Mouse (Mus musculus): ENCODE measurements at regions not wholly inside any gene's neighbourhood (a gene's known extent, or its start where the extent isn't known, plus 50 kb on each side); places are given as distances from the start of the nearest gene placed in this dataset.

DNA sequence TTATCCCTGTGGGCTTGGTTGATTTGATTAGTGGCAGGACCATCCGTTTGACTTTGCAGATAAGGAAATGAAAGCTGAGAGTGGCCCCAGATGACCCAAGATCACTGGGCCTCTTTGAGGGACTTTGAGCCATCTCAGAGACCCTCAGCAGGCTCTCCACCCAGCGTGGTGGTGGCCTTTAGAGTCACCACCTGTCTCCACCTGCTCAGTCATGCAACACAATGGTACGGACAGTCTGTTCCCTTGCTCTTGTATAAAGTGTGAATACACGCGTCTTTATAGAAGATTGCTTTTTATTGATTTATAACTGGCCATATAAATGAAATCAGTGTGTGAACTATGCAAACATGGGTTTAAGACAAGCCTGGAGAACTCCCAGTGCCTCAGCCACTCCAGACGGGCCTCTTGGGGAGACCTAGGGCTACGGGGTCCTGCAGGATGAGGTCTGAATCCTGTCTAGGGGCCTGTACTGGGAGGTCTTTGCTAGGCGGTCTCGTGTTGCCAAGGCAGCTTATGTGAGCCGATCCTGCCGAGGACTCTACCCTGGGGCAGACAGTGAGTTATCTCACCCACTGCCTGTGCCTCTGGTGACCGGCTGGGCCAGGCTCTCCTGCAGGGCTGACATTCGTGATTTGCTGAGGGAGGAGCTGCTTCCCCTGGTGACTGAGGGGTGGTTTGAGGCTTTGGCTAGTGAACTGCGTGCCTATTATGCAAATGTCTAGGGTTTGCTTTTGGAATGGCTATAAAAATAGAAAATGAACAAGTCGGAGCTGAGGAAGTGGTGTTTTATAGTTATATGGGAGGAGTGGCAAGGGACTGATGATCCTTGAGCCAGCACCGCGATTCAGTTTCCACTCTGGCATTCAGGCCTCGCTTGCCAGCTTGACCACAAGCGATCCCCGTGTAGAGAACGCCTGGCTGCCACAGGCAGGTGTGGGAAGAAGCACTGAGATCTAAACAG is 176.5 kb downstream of the Fam43a start:
- DNase-seq: no peak

DNA sequence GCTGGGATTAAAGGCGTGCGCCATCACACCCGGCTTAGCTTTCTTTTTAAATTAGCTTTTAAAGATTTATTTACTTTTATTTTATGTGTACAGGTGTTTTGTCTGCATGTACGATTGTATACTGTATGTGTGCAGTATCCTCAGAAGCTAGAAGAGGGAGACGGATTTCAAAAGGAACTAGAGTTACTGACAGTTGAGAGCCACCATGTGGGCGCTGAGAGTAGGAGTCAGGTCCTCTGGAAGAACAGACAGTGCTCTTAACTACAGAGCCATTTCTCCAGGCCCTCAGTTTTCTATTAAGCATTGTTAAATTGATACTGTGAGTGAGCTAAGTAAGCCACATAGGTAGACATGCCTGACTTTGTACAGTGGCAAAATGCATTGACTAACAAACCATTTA is 177.9 kb downstream of the Fam43a start:
- no peak for DNase-seq

DNA sequence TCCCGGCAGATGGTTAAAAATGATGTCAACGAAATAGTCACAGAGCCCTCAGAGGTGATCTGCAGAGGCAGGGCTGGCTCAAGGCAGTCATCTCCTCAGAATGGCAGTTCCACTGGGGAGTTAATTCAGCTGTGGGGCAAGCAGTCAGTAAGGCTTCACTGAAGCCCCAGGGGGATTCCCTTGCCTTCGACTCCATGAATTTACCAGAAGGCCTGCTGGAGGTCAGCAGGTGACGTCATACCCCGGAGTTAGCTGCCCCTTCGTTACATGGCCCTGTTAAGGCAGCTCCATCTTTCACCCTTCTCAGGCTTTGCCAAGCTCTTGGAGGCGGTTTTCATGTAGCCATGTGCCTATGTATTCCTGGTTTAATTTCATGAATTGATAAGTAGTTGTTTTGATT is 178.6 kb downstream of the Fam43a start:
- DNase-seq: no peak

DNA sequence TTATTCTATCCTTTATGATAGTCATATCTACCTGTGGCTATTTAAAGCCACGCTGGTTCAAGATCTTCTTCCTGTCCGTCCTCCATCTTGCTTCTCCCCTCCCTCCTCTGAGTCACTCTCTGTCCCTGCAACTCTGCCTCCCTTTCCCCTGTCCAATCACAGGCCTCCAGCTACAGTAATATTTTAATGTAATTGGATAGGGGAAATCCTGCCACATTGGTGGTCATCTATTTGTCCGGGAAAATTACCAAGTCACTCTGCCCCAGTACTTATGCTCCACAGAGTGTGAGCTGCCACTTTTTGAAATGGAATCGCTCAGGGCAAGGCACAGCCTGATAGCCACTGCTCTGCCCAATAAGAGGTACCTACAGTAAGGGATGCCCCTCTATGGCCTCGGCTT is 179.4 kb downstream of the Fam43a start:
- DNase-seq: no peak

DNA sequence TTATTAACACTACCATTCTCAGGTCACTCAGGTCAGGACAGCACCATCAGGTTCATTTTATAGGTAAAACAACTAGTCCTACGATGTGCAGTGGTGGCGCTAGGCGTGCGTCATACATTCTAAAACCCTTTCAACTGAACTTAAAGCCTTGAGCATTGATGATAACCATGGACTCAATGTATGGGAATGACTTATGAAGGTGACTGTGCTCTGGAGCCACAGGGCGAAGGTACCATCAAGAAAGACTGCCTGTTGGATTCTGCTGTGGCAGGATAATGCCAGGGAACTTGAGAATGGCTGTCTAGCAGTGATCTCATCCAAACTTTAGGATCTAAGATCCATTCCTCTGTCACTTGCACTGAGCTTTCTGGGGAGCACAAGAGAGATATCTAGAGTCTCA is 184.7 kb downstream of the Fam43a start:
- DNase-seq: no peak

DNA sequence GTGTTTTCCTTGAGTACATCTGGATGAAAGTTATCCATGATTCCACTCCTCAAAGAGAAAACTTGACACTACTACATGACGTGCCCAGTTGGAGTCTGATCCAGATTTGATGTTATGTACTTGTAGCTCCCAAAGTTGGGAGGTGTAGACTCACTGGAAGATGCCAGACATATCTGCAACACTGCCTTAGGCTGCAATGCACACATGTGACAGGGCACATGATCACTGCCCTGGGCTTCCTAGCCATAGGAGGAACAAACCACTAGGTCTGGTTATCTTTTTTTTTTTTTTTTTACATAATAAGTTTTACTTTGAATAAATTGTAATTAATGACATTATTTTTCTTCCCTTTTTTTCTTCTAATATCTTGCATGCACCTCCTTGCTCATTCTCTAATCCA is 185.4 kb downstream of the Fam43a start:
- DNase-seq: no peak

DNA sequence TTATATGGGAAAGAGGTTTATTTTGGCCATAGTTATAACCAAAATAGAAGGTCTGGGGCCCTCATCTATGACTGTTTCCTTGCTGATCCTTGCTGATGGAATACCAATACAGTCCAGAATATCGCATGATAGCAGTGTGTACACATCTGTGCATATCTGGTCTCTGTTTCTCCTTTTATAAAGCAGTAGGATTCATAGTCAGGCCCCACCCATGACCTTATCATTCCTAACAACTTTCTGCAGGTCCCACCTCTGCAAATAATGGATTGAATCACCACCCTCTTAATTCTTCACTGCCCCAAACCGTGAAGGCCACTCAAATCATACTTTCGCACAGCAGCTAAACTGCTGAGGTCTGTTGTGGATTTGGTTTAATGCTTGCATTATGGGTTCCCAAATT is 186.5 kb downstream of the Fam43a start:
- DNase-seq: no peak

DNA sequence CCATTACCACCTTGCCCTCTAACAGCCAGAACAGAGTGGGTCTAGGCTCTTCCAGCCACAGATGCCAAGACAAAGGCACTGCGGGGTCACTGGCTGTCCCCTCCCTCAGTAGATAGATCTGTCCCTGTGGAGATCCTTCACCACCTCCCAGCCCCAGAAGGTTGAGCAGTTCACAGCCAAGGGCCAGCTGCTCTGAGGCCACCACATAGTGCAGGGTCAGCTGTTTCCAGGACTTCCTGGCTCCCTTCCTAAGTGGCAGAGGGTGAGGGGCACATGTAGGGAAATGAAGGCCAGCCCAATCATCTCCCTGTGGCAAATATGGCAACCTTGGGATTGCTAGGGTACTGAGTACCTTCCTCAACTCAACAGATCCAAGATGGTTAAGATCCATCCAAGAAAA is 187.8 kb downstream of the Fam43a start:
- no peak for DNase-seq

DNA sequence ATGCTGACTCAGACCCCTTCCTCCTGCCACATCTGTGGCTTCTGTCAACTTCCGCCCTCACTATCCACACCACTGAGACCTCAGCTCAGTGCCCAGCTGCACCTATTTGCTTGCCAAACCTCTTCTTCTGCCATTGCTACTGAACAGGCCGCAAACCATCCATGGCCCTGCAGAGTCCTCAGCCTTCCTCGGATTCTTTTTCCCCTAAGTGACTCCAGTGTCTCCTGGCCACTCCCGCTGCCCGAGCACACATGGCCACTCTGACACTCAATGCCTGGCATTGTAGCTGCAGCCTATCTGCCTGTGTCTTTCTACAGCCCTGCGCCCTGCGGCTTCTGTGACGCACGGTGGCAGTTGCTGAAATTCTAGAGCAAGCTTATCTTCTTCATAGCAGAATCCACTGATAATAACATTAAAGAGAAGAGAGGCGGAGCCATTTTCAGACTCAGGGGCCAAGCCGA is 188.8 kb downstream of the Fam43a start:
- no peak for DNase-seq

DNA sequence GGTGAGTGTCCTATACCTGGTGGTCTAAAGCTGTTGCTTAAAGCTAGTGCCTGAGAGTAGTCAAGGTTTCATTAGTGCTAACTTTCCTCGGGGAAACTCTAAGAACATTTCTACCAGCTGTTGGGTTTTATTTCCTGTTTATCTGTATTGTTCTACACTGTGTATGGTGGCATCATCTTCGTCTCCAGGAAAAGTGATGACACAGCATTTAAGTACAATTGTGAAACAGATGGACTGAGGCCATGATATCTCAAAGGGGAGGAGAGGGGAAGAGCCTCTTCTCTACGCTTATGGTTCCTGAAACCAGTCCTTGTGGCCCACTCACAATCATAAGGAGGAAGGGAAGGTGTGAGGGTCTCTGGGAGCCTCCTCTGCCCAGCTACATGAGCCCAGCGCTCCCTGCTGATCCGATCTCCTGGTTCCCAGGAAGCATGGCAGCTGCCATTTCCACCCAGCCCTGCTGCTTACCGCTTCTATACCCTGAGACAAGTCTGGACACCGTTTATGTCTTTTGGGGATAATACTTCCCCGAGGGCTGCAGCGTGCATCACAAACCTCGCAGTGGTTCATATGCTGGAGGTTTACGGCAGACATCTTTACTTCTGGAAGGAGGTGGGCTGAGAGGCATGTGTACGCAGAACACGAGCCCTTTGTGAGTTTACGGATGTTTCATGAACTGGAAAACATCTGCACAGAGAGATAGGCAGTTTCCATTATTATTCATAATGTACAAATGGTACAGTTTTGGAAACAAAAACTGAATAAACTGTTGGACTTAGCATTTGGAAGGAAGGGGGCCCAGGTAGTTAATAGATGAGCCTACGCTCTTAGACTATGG is 189.6 kb downstream of the Fam43a start:
- DNase-seq: no peak

DNA sequence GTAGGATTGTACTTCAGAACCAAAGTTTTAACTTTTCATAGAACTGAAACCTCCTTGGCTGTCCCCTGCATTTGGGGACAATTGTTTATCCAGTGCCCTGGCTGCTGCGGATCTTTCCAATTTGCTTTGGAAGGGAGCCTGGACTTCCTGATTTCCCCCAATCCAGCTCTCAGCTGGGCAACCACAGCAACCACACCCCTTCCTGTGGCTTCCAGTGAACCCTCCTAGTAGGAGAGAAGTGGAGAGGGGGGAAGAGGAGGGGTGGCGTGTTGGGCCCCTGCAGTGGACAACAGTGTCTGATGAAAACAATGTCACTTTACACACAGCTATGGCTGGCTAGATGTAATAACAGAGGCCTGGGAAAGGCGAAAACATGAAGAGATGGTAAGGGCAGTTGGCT is 190.5 kb downstream of the Fam43a start:
- peak; percentile 74 to 85 for DNase-seq

DNA sequence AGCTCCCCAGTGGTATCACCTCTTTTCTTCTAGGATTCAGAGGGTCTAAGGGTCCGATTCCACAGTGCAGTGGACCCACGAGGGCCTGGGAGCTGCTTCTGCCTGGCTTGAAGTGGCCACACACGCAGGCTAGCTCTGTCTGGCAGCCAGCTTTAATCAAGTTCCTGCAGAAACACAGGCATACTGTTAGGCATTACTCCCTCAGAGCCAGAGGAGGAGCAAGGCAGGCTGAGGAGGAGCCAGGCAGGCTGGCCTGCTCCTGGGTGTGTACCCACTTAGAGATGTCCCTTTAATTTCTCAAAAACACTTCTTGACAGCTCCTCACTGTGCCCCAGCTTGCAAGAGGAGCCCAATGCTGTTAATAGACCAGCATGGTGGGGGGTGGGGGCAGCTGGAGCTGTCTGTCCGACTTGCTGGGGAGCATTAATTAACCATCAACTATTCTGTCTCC is 191.1 kb downstream of the Fam43a start:
- DNase-seq: peak; percentile 48 to 74

DNA sequence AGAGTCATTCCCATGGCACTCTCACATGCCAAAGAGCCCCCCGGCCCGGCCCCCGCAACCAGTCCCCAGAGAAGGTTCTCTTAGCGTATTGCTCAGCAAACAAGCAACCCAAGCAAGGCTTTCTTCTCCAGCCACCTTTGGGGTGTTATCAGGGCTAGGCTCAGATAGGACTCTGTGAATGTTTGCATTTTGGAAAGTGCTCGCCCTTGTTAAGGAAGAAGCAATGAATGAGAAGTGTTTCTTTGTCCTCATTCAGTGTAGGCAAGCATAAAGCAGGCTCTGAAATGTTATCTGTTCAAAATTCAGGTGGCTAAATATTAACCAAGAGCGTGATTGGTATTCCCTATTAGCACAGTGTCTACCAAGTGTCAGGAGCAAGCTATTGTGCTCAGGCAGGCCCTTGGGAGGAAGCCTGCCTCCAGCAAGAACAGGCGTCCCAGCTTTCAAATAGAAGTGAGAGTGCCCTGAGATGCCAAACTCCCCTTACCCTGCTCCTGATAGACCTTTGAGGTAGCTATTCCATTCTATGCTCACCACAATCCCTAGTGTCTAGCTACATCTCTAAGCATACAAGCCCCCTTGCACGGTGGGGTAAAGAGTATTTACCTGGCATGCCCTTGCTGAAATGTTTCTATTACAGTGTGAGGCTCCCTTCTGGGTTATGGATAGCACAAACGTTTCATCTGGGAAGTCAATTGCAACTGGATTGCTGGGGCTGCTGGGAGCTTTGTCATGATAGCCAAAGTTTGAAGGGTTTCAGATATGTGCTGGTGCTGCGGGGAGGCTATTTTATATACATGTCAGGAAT is 191.7 kb downstream of the Fam43a start:
- no peak for DNase-seq

DNA sequence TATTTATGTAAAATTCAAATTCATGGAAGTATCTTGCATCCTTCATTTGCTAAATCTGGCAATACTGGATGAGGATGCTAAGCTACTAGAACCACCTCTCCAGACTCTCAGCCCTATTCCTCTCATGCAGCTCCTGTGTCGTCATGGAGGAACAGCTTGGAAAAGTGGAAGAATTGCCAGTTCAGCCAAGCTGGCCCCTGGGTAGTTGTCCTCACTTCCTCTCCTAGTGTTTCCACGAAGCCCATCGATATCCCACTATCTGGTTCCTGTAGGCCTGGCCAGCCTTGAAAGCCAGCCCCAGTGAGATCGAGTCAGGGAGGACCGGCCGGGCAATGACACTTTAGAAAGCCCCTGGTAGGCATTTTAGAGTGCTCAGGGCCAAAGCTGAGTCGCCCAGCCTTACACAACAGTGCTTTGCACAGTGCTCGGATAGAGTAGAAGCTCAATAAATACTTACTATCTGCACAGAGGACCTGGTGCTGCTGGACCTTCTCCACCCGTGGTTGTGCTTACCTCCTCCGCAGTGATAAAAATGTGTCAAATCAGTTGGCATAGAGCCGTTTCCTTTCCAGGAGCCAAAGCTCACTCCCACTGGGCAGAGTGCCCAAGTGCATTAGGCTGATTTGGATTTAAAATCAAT is 193.3 kb downstream of the Fam43a start:
- DNase-seq: no peak

DNA sequence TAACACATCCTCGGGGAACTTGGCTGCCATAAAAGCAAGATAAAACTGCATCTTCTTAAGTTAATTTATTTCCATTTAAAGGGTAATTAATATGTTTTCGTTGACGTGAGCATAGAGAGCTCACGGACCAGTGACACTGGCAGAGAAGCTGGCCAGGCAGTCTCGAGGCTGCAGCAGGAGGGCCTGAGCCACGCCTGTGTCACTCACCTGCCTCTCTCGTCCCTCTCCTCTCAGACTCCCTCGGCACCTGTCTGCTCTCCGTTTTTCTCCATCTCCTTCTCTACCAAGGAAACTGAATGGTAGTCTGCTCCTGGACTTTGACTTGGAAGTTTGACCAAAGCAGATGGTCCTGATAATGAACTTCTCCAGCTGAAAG is 193.8 kb downstream of the Fam43a start:
- DNase-seq: no peak

DNA sequence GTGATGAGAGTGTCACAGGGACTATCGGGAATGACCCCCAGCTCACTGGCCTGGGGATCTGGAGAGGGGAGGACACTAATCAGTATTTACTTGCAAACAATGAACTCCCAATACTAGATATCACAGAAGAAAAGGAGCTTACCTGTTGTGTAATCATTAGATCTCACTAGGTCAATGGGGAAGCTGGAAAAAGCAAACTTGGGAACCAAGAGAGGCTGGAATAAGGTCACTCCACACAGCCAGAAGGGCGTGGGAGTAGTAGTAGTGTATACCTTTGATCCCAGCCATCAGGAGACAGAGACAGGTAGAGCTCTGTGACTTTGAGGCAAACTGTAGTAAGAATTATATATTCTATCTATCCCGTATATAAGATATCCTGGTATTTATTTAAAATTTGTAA is 194.3 kb downstream of the Fam43a start:
- DNase-seq: no peak

DNA sequence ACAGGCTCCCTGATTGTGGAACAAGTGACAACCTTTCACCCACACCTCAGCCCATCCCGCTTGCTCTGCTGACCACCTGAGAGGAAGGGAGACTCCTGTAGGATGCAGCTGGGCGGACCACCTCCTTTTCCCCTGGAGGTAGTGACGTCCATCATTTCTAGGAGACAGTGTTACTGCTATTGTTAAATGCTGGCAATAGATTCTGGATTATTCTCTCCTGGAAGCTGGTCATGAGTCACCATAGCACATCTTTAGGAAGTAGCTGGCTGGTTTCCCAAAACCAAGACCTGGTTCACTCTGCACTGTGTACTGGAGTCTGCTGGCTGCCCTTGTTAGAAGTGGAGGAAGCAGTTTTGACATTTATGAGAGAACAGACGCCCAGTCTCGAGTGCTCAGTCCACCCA is 196.0 kb downstream of the Fam43a start:
- DNase-seq: peak in 1 of 2 experiments; percentile 25

DNA sequence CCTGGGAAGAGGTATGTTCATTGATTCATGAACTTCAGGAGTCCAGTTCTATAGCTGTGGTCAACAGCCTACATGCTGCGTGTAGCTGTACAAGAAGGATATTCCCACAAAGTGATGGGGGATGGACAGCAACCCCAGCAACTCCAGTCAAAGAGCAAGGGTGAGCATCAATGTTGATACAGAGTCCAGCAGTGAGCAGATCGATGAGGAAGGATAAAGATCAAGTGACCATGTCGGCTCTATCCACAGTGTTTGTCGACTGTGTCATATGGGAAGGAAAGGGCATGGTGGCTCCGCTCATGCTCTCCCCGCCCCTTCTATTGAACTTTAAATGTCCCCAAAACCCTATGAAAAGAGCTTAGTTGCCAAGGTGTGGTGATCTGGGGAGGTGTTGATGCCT is 196.6 kb downstream of the Fam43a start:
- no peak for DNase-seq

DNA sequence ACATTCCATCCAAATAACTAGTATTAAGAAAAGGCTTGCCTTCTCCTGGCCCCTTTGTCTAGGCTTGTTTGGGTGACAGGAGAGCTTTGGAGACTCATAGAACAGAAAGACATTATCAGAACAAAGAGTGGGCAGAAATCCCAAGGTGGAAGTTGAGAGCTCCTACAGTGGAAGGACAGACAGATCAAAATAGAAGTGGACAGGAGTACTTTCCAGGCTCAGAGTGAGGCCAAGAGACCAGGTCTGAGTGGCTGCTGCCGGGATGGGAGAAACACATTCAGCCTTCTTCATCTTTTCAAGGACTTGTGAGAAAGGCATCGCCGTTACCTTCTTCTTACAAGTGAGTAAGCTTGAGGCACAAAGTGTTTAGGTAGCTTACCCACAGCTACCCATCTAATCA is 197.5 kb downstream of the Fam43a start:
- no peak for DNase-seq

DNA sequence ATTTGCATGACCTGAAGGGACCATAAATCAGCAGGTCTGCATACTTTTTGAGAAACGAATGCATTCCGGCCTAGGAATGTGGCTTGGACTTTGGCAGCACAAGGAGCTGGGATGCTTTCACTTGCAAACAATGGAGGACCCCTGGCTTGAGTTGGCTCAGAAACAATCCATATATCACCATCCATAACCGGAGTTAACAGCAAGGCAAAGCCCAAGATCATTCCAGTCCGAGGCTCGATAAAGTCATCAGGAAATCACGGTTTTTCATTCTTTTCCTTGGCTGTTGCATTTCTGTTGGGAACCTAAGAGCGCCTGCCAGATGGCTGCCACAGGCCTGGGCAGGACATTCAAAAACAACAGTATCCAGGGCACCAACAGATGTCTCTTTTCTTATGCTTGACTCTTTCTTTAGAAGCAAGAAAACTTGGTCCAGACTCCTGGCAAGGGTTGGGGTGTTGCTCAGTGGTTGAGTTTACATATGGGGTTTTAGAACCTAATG is 198.5 kb downstream of the Fam43a start:
- peak in 1 of 2 experiments; percentile 64 for DNase-seq

DNA sequence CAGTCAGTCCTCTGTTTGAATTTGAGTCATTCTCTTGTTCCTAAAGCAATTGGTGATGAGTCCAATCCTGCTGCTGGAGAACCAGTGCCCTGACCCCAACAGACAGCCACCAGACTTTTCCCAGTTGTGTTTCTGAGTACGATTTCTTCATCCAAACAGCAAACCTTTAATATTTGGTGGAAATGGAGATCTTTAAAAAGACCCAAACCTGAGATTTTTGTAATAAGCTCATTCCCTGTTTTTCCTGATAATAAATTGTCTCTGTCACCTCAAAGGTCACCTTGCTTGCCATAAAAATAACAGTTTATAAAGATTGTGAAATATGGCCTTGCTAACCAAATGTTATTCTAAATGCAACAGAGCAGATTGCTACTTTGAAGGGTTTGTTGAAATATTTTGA is 199.0 kb downstream of the Fam43a start:
- no peak for DNase-seq

Data from lung, postnatal 4 days (tissue).